Mouse (Mus musculus): ENCODE measurements at regions not wholly inside any gene's neighbourhood (a gene's known extent, or its start where the extent isn't known, plus 50 kb on each side); places are given as distances from the start of the nearest gene placed in this dataset.

GRCm38 (mm10) chr15:13296967-13297366 is 123.5 kb upstream of the Cdh6 start:
- no peak for DNase-seq (ENCODE audit: low spot score in 2 of 2)

- peak in 1 of 2 experiments; percentile 24 for DNase-seq (ENCODE audit: low spot score in 2 of 2)
These were observed 115.6 kb upstream of the Cdh6 start for GRCm38 (mm10) chr15:13289064-13289463.

- no peak for DNase-seq (ENCODE audit: low spot score in 2 of 2)
These were observed 114.4 kb upstream of the Cdh6 start for GRCm38 (mm10) chr15:13287878-13288277.

- no peak for DNase-seq (ENCODE audit: low spot score in 2 of 2)
These were observed 111.9 kb upstream of the Cdh6 start for GRCm38 (mm10) chr15:13285355-13285754.

- DNase-seq (ENCODE audit: low spot score in 2 of 2) = no peak
These were observed 110.7 kb upstream of the Cdh6 start for GRCm38 (mm10) chr15:13284219-13284618.

- no peak for DNase-seq (ENCODE audit: low spot score in 2 of 2)
These were observed 109.6 kb upstream of the Cdh6 start for GRCm38 (mm10) chr15:13283106-13283505.

- no peak for DNase-seq (ENCODE audit: low spot score in 2 of 2)
These were observed 103.4 kb upstream of the Cdh6 start for GRCm38 (mm10) chr15:13276909-13277235.

GRCm38 (mm10) chr15:13276225-13276908 is 102.9 kb upstream of the Cdh6 start:
- DNase-seq (ENCODE audit: low spot score in 2 of 2) = no peak

GRCm38 (mm10) chr15:13275326-13275725 is 101.9 kb upstream of the Cdh6 start:
- DNase-seq (ENCODE audit: low spot score in 2 of 2) = no peak

- DNase-seq (ENCODE audit: low spot score in 2 of 2) = no peak
These were observed 101.0 kb upstream of the Cdh6 start for GRCm38 (mm10) chr15:13274366-13275067.

GRCm38 (mm10) chr15:13246053-13246696 is 72.7 kb upstream of the Cdh6 start:
- DNase-seq (ENCODE audit: low spot score in 2 of 2) = no peak

- no peak for DNase-seq (ENCODE audit: low spot score in 2 of 2)
These were observed 70.8 kb upstream of the Cdh6 start for GRCm38 (mm10) chr15:13244306-13244705.

- DNase-seq (ENCODE audit: low spot score in 2 of 2) = no peak
These were observed 70.1 kb upstream of the Cdh6 start for GRCm38 (mm10) chr15:13243561-13243960.

- DNase-seq (ENCODE audit: low spot score in 2 of 2) = no peak
These were observed 67.5 kb upstream of the Cdh6 start for GRCm38 (mm10) chr15:13240931-13241330.

GRCm38 (mm10) chr15:13236869-13237507 is 63.5 kb upstream of the Cdh6 start:
- no peak for DNase-seq (ENCODE audit: low spot score in 2 of 2)

GRCm38 (mm10) chr15:13232567-13233259 is 59.2 kb upstream of the Cdh6 start:
- DNase-seq (ENCODE audit: low spot score in 2 of 2) = no peak

- no peak for DNase-seq (ENCODE audit: low spot score in 2 of 2)
These were observed 58.1 kb upstream of the Cdh6 start for GRCm38 (mm10) chr15:13231550-13231949.

GRCm38 (mm10) chr15:13228125-13228524 is 54.6 kb upstream of the Cdh6 start:
- DNase-seq (ENCODE audit: low spot score in 2 of 2) = no peak

Data from left cerebral cortex, adult 8-10 months (tissue).